Mouse (Mus musculus) megakaryocyte-erythroid progenitor cell, adult 5-6 weeks (primary cell): ENCODE results near the gene Ahsa1. TPM values are rescaled to one million over a fixed set of nuclear protein-coding genes. Genes with fewer than 3 reads are reported as not detected.

ENCODE experiments used
- total RNA-seq, 2 experiments: library from RNA; stranded (forward) in 1 of 2; stranded (reverse) in 1 of 2; fragments of 200-1000, 215-1000 nt in 1 of 2; fragments of >200 nt in 1 of 2; fragmentation: Nextera tagmentation in 1 of 2; gene quantifications; 2 replicates each; pipeline ENCODE4 v1.2.3; 2014 to 2017

Gene Ahsa1
- total RNA-seq, 2 experiments from 2014 or later = 212 to 295 TPM

Other genes starting within 250 kb of the Ahsa1 start
- not detected in 2 replicates for gene Tmem63c, start 245.1 kb upstream of the Ahsa1 start, total RNA-seq (2014; fragmentation: Nextera tagmentation)
- gene Tmem63c, start 245.1 kb upstream of the Ahsa1 start, total RNA-seq (2017) = not detected in 2 replicates
- not detected in 2 replicates for gene Ngb, start 163.9 kb upstream of the Ahsa1 start, total RNA-seq (2014; fragmentation: Nextera tagmentation)
- not detected in 2 replicates for gene Ngb, start 163.9 kb upstream of the Ahsa1 start, total RNA-seq (2017)
- 32.8 and 38.3 TPM in 2 replicates for gene Gstz1, start 119.3 kb upstream of the Ahsa1 start, total RNA-seq (2014; fragmentation: Nextera tagmentation)
- gene Gstz1, start 119.3 kb upstream of the Ahsa1 start, total RNA-seq (2017) = 25.1 and 43.6 TPM in 2 replicates
- 6.6 and 10.4 TPM in 2 replicates for gene Pomt2, start 118.5 kb upstream of the Ahsa1 start, total RNA-seq (2014; fragmentation: Nextera tagmentation)
- gene Pomt2, start 118.5 kb upstream of the Ahsa1 start, total RNA-seq (2017) = 5.1 and 7.7 TPM in 2 replicates
- gene Samd15, start 66.8 kb upstream of the Ahsa1 start, total RNA-seq (2014; fragmentation: Nextera tagmentation) = not detected in 2 replicates
- gene Samd15, start 66.8 kb upstream of the Ahsa1 start, total RNA-seq (2017) = 3.8 TPM in 1 of 2 replicates, not detected in the other
- 6.1 and 7.7 TPM in 2 replicates for gene Tmed8, start 66.0 kb upstream of the Ahsa1 start, total RNA-seq (2014; fragmentation: Nextera tagmentation)
- gene Tmed8, start 66.0 kb upstream of the Ahsa1 start, total RNA-seq (2017) = 6.2 and 6.7 TPM in 2 replicates
- gene Noxred1, start 27.7 kb upstream of the Ahsa1 start, total RNA-seq (2014; fragmentation: Nextera tagmentation) = not detected in 2 replicates
- gene Noxred1, start 27.7 kb upstream of the Ahsa1 start, total RNA-seq (2017) = not detected in 2 replicates
- 20.5 and 25.5 TPM in 2 replicates for gene Vipas39, start 223 bp upstream of the Ahsa1 start, total RNA-seq (2014; fragmentation: Nextera tagmentation)
- 15.8 and 26.0 TPM in 2 replicates for gene Vipas39, start 223 bp upstream of the Ahsa1 start, total RNA-seq (2017)
- gene Ism2, start 33.2 kb downstream of the Ahsa1 start, total RNA-seq (2014; fragmentation: Nextera tagmentation) = not detected in 2 replicates
- not detected in 2 replicates for gene Ism2, start 33.2 kb downstream of the Ahsa1 start, total RNA-seq (2017)
- gene Sptlc2, start 121.9 kb downstream of the Ahsa1 start, total RNA-seq (2014; fragmentation: Nextera tagmentation) = 16.1 and 33.3 TPM in 2 replicates
- 46.3 and 61.6 TPM in 2 replicates for gene Sptlc2, start 121.9 kb downstream of the Ahsa1 start, total RNA-seq (2017)
- gene Slirp, start 177.4 kb downstream of the Ahsa1 start, total RNA-seq (2014; fragmentation: Nextera tagmentation) = 183 and 219 TPM in 2 replicates
- gene Slirp, start 177.4 kb downstream of the Ahsa1 start, total RNA-seq (2017) = 65.7 and 122 TPM in 2 replicates
- gene Alkbh1, start 177.5 kb downstream of the Ahsa1 start, total RNA-seq (2014; fragmentation: Nextera tagmentation) = 65.2 and 74.6 TPM in 2 replicates
- gene Alkbh1, start 177.5 kb downstream of the Ahsa1 start, total RNA-seq (2017) = 62.8 and 93.0 TPM in 2 replicates
- 64.6 and 68.2 TPM in 2 replicates for gene Snw1, start 205.8 kb downstream of the Ahsa1 start, total RNA-seq (2014; fragmentation: Nextera tagmentation)
- 189 and 219 TPM in 2 replicates for gene Snw1, start 205.8 kb downstream of the Ahsa1 start, total RNA-seq (2017)
- gene Gm5788, start 228.2 kb downstream of the Ahsa1 start, total RNA-seq (2014; fragmentation: Nextera tagmentation) = not detected in 2 replicates
- gene Gm5788, start 228.2 kb downstream of the Ahsa1 start, total RNA-seq (2017) = not detected in 2 replicates
- gene Gm8300, start 247.8 kb downstream of the Ahsa1 start, total RNA-seq (2014; fragmentation: Nextera tagmentation) = not detected in 2 replicates
- gene Gm8300, start 247.8 kb downstream of the Ahsa1 start, total RNA-seq (2017) = not detected in 2 replicates